Mouse (Mus musculus) hematopoietic stem cell, adult 5-6 weeks (primary cell): ENCODE data around the gene Polr3g. TPM values are rescaled to one million over a fixed set of nuclear protein-coding genes. Genes with fewer than 3 reads are reported as not detected.
"Not testable (repeated sequence)": the region's sequence is repeated elsewhere in the genome, so short reads cannot be mapped to it uniquely, and the experiment has no call there.

Experiments
- ATAC-seq, 2 experiments: fragments of 125-278 bp in 1 of 2; replicated peaks in 1 of 2; 2 replicates each; pipeline ENCODE4 v1.8.0; 2016 to 2017; ENCODE audit warnings: inconsistent platforms in 2 of 2, mild to moderate bottlenecking in 2 of 2, moderate number of reproducible peaks in 2 of 2, low read depth in 1 of 2, moderate TSS enrichment in 1 of 2; ENCODE audit not compliant: low FRiP score in 2 of 2, poor library complexity in 2 of 2, severe bottlenecking in 2 of 2, insufficient read depth in 1 of 2, low TSS enrichment in 1 of 2
- total RNA-seq: library from RNA; stranded (forward); fragments of 172-1452, 232-1000 nt; gene quantifications from 2 replicates; pipeline ENCODE4 v1.2.3, GENCODE M21; 2017

Polr3g gene
- 23.8 and 34.0 TPM in 2 replicates for total RNA-seq

- ATAC-seq = peak; percentile 86 to 91
These were observed at the start of gene Polr3g, which contains the start of gene Mblac2 for GRCm38 (mm10) chr13:81710775-81711545. Polr3g (minus strand) TSS chr13:81711013. Mblac2 (plus strand) TSS chr13:81711341.

DNA sequence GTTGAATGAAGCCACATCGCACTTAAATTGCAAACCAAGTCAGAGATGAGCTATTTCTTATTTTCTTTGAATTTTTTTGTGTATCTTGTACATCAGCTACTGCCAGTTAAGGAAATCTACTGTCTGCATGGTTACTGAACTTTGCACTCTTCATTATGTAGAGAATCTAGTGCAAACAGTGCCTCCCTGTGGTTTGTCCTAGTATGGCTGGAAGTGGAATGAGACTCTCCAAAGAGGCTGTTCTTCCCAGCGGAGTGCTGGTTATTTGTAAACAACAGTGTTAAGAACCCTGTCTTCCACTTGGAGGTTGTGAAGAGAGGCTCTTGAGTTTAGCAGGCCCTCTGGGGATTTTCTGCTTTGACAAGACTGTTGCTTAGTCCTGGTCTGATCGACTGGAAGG, 49.6 kb upstream of the Polr3g start:
- peak; percentile 59 to 69; a peak in 2 of 4 replicates for ATAC-seq

- no peak for ATAC-seq
These were observed 46.3 kb upstream of the Polr3g start for GRCm38 (mm10) chr13:81757058-81757660.

- ATAC-seq = no peak
These were observed 44.5 kb upstream of the Polr3g start for GRCm38 (mm10) chr13:81755324-81755723.

DNA sequence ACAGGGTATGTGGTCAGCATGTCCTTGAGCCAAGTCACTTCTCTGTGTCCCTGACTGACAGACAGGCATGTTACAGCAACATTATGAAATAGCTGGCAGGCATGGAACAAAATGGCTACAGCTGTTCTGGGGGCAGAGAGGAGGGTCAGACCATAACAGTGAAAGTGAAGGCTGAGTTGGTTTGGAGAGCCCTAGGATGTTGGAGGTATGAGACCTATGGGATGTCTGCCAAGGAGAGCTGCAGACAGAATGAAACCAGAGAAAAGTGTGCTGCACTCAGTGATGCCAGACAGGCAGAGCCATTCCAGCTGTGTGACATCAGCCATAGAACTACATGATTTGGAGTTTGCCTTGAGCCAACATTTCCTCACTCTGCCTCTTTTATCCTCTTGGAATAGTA, 44.1 kb upstream of the Polr3g start:
- ATAC-seq = no peak

DNA sequence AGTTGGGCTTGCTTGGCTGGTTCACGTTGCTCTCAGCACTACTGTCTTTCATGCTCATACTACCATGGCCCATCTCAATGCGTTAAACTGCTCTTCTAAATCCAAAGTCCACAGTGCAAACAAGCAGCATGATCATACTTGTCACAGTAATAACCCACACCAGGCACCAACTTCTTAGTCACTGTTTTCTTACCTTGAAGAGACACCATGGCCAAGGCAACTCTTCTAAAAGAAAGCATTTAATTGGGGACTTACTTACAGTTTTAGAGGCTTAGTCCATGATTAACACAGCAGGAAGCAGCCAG, 33.2 kb upstream of the Polr3g start:
- no peak for ATAC-seq

- ATAC-seq = no peak
These were observed 32.7 kb upstream of the Polr3g start for GRCm38 (mm10) chr13:81743391-81744091.

GRCm38 (mm10) chr13:81740898-81741297, 30.1 kb upstream of the Polr3g start:
- ATAC-seq = peak; percentile 93 to 97

DNA sequence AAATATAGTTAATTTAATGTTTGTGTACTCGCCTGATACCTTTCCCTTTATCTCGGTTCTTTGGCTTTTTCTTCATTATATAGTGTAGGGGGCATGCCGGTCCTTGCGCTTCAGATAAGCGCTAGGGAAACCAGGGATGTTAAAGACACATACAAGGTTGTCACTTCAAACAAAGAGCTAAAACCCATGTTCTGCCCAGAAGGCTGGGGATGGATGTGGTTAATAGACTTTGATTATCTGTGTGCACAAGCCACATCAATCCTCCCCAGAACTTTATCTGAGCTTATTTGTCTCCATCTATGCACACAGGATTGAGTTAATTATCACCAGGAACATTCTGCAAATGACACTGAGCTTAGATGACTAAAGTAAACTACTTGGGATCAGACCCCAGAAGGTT, 25.8 kb upstream of the Polr3g start:
- no peak for ATAC-seq

GRCm38 (mm10) chr13:81730362-81730761, 19.5 kb upstream of the Polr3g start:
- no peak for ATAC-seq

- ATAC-seq = no peak
These were observed 18.3 kb upstream of the Polr3g start for GRCm38 (mm10) chr13:81729102-81729501.

DNA sequence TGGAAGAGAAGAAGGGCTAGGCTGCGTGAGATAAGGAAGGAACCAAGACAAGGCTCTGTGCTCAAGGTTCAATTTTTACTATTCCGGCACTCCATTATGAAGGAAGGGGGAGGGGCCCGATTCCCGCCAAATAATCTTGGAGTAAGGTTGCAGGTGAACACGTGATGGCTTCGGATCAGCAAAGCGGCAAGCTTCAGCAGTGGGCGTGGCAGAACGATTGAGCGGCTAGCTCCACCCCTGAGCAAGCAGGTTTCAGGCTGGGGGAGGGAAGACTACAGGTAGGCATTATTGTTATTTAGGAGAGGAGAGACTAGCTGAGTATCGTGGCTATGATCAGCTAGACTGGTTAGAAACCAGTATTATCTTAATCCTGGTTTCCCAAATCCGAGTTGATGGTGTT, 17.3 kb upstream of the Polr3g start:
- not testable (repeated sequence) for ATAC-seq

DNA sequence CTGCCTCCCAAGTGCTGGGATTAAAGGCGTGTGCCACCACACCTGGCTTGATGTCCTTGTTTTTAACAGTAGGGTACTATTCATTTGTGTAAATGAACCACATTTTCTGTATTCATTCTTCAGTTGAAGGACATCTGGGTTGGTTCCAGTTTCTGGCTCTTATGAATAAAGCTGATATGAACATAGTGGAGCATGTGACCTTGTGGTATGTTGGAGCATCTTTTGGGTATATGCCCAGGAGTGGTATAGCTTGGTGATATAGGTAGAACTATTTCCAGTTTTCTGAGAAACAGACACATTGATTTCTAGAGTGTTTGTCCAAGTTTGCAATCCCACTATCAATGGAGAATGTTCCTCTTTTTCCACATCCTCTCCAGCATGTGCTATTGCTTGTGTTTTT, 3.1 kb upstream of the Polr3g start:
- ATAC-seq = no peak

GRCm38 (mm10) chr13:81711546-81712371, 946 bp upstream of the Polr3g start:
- peak in 1 of 2 experiments; percentile 22; a peak in 3 of 4 replicates for ATAC-seq

GRCm38 (mm10) chr13:81710266-81710665, 547 bp downstream of the Polr3g start:
- no peak for ATAC-seq

- ATAC-seq = no peak
These were observed 1.0 kb downstream of the Polr3g start for GRCm38 (mm10) chr13:81709805-81710204.

GRCm38 (mm10) chr13:81706311-81706710, 4.5 kb downstream of the Polr3g start:
- no peak for ATAC-seq

GRCm38 (mm10) chr13:81703621-81704020, 7.2 kb downstream of the Polr3g start:
- no peak for ATAC-seq
